Mouse (Mus musculus) heart, adult 18-20 months (tissue): ENCODE data around the gene Ten1. TPM values are rescaled to one million over a fixed set of nuclear protein-coding genes. Genes with fewer than 3 reads are reported as not detected.

Source experiments
- DNase-seq, 2 experiments: peaks; one replicate each; pipeline ENCODE4 v3.0.0; 2021 to 2022; ENCODE audit warnings: mixed read lengths in 1 of 2
- total RNA-seq, 2 experiments: library from RNA; stranded (reverse); gene quantifications; 2 replicates each; pipeline ENCODE4 v1.2.3; 2021

Ten1 gene
- total RNA-seq, 2 experiments from 2014 or later = 14.1 to 17.4 TPM

- no peak for DNase-seq
Measured at GRCm38 (mm10) chr11:116196866-116197583, 1.6 kb upstream of the Ten1 start.

- no peak for DNase-seq
Measured at GRCm38 (mm10) chr11:116197584-116197906, 1.1 kb upstream of the Ten1 start.

GRCm38 (mm10) chr11:116198132-116198531 is 523 bp upstream of the Ten1 start:
- no peak for DNase-seq

- no peak for DNase-seq
Measured at GRCm38 (mm10) chr11:116201151-116201550, 2.5 kb downstream of the Ten1 start.

GRCm38 (mm10) chr11:116203150-116203549 is 4.5 kb downstream of the Ten1 start:
- no peak for DNase-seq

GRCm38 (mm10) chr11:116206678-116207077 is 8.0 kb downstream of the Ten1 start:
- DNase-seq = no peak

GRCm38 (mm10) chr11:116208660-116209059 is 10.0 kb downstream of the Ten1 start:
- no peak for DNase-seq

GRCm38 (mm10) chr11:116209257-116209656 is 10.6 kb downstream of the Ten1 start:
- no peak for DNase-seq

GRCm38 (mm10) chr11:116210696-116211095 is 12.0 kb downstream of the Ten1 start:
- DNase-seq = no peak

- no peak for DNase-seq
Measured at GRCm38 (mm10) chr11:116212847-116213246, 14.2 kb downstream of the Ten1 start.

- DNase-seq = no peak
Measured at GRCm38 (mm10) chr11:116213877-116214510, 15.3 kb downstream of the Ten1 start.

- DNase-seq = no peak
Measured at GRCm38 (mm10) chr11:116215181-116215580, 16.5 kb downstream of the Ten1 start.

- DNase-seq = no peak
Measured at GRCm38 (mm10) chr11:116215991-116216390, 17.3 kb downstream of the Ten1 start.

GRCm38 (mm10) chr11:116216549-116216948 is 17.9 kb downstream of the Ten1 start:
- DNase-seq = no peak

- peak; percentile 72 to 84 for DNase-seq
Measured at GRCm38 (mm10) chr11:116218263-116218662, 19.6 kb downstream of the Ten1 start.

- DNase-seq = peak; percentile 91 to 94
Measured at GRCm38 (mm10) chr11:116218737-116219400, 20.2 kb downstream of the Ten1 start.

- DNase-seq = peak; percentile 72 to 84
Measured at GRCm38 (mm10) chr11:116219885-116220284, 21.2 kb downstream of the Ten1 start.

GRCm38 (mm10) chr11:116221931-116222739 is 23.5 kb downstream of the Ten1 start:
- peak; percentile 26 to 49 for DNase-seq

GRCm38 (mm10) chr11:116222740-116223059 is 24.0 kb downstream of the Ten1 start:
- no peak for DNase-seq

- peak; percentile 64 to 92 for DNase-seq
Measured at GRCm38 (mm10) chr11:116226414-116226813, 27.8 kb downstream of the Ten1 start.

- DNase-seq = no peak
Measured at GRCm38 (mm10) chr11:116228699-116229098, 30.0 kb downstream of the Ten1 start.

GRCm38 (mm10) chr11:116232427-116232826 is 33.8 kb downstream of the Ten1 start:
- DNase-seq = no peak

- no peak for DNase-seq
Measured at GRCm38 (mm10) chr11:116234901-116235300, 36.2 kb downstream of the Ten1 start.
